Mouse (Mus musculus): ENCODE measurements at regions not wholly inside any gene's neighbourhood (a gene's known extent, or its start where the extent isn't known, plus 50 kb on each side); places are given as distances from the start of the nearest gene placed in this dataset.
A peak's percentile ranks its signal among the peaks of the same experiment; 100 is the strongest.

DNA sequence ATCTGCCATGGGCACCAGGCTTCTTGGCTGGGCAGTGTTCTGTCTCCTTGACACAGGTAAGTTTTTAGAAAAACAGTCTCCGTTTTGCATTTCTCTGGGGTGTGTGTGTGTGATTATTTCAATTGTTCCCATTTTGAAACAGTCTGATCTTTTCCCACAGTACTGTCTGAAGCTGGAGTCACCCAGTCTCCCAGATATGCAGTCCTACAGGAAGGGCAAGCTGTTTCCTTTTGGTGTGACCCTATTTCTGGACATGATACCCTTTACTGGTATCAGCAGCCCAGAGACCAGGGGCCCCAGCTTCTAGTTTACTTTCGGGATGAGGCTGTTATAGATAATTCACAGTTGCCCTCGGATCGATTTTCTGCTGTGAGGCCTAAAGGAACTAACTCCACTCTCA, 99.9 kb upstream of the 2210010C04Rik start:
- intact Hi-C loops (cut with DNase I): loop anchor here (10.0 kb wide), 1 partner anchor 420 kb away; no protein-coding TSS in a partner anchor

DNA sequence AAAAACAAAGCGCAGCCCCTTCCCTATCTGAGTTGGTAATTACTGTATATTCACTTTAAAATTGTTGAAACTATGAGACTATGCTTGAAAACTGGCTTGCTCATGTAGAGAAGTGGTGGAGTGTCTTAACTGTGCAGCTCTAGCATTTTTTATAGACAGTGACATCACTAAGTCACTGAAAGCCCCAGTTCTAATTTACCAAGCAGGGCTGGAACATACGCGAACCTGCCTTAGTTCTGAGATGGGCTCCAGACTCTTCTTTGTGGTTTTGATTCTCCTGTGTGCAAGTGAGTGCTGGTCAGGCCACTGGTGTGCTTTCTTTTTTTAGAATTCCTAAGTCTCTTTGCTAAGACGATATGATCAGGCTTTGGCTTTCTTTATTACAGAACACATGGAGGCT, 94.6 kb upstream of the 2210010C04Rik start:
- intact Hi-C loops (cut with DNase I): loop anchor here (10.0 kb wide), 1 partner anchor 425 kb away; no protein-coding TSS in a partner anchor
- DNase-seq (ENCODE audit: low spot score in 2 of 2): no peak

More for the DNA sequence above, 99.9 kb upstream of the 2210010C04Rik start:
- no peak for DNase-seq (ENCODE audit: low spot score in 2 of 2)

GRCm38 (mm10) chr6:41127816-41128215, 92.5 kb upstream of the 2210010C04Rik start:
- no peak for DNase-seq (ENCODE audit: low spot score in 2 of 2)
- intact Hi-C loops (cut with DNase I): no loop called here

GRCm38 (mm10) chr6:41126855-41127254, 91.5 kb upstream of the 2210010C04Rik start:
- intact Hi-C loops (cut with DNase I): no loop called here
- DNase-seq (ENCODE audit: low spot score in 2 of 2): no peak

DNA sequence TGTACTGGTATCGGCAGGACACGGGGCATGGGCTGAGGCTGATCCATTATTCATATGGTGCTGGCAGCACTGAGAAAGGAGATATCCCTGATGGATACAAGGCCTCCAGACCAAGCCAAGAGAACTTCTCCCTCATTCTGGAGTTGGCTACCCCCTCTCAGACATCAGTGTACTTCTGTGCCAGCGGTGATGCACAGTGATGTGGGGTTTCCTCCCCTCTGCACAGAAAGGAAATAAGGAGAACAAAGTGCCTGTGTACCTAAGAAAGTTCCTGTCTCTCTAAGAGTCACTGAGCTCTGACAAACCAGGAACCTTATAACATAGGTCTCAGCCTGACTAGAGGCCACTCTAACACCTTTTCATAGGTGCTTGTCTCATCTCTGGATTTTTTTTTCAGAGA, 86.3 kb upstream of the 2210010C04Rik start:
- DNase-seq (ENCODE audit: low spot score in 2 of 2): no peak
- intact Hi-C loops (cut with DNase I): no loop called here

DNA sequence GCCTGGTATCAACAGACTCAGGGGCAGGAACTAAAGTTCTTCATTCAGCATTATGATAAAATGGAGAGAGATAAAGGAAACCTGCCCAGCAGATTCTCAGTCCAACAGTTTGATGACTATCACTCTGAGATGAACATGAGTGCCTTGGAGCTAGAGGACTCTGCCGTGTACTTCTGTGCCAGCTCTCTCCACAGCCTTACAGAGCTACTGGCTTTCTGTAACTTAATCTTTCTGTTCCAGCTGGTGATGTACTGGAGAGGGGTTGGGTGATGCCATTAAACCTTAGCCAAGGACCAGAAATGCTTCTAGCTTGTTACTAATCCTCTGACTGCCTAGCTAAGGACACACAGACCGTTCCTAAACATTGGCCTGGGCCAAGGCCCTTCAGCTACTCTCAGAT, 83.9 kb upstream of the 2210010C04Rik start:
- intact Hi-C loops (cut with DNase I): loop anchor here (10.0 kb wide), 1 partner anchor 416 kb away; no protein-coding TSS in a partner anchor
- no peak for DNase-seq (ENCODE audit: low spot score in 2 of 2)

- intact Hi-C loops (cut with DNase I): loop anchor here (10.0 kb wide), 1 partner anchor 416 kb away; no protein-coding TSS in a partner anchor
- peak; percentile 74 for DNase-seq (ENCODE audit: low spot score in 2 of 2)
These were observed 83.1 kb upstream of the 2210010C04Rik start for GRCm38 (mm10) chr6:41118201-41118976.

DNA sequence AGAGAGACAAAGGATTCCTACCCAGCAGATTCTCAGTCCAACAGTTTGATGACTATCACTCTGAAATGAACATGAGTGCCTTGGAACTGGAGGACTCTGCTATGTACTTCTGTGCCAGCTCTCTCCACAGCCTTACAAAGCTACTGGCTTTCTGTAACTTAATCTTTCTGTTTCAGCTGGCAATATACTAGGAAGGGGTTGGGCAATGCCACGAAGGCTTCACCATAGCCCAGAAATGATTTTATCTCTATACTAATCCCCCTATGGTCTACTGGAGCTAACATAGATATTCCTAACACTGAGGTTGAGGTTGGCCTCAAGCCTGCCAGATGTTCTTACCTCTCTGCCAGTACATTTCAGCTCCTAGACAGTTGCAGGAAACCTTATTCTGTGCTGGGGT, 78.6 kb upstream of the 2210010C04Rik start:
- no peak for DNase-seq (ENCODE audit: low spot score in 2 of 2)
- intact Hi-C loops (cut with DNase I): loop anchor here (10.0 kb wide), 1 partner anchor 421 kb away; no protein-coding TSS in a partner anchor

- intact Hi-C loops (cut with DNase I): loop anchor here (10.0 kb wide), 1 partner anchor 422 kb away; no protein-coding TSS in a partner anchor
These were observed 77.7 kb upstream of the 2210010C04Rik start for GRCm38 (mm10) chr6:41112861-41113610.

DNA sequence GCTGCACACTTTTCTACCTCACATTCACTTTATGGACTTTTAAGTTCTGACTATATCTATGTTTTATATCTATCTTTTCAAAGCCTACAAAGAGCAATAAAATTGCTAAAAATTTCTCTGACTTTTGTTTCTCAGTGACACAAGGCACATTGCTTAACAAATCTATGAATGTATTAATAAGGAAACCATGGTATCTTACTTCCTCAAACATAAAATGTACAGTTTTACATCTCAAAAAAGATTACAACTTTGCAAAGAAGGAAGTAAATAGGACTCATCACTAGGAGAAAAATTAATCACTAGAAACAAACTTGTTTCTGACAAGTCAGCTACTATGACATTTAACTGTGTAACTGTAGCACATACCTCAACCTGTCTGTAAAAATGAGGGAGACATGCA, 76.5 kb upstream of the 2210010C04Rik start:
- intact Hi-C loops (cut with DNase I): loop anchor here (10.0 kb wide), 1 partner anchor 423 kb away; no protein-coding TSS in a partner anchor
- DNase-seq (ENCODE audit: low spot score in 2 of 2): no peak

More at GRCm38 (mm10) chr6:41112861-41113610, 77.7 kb upstream of the 2210010C04Rik start:
- DNase-seq (ENCODE audit: low spot score in 2 of 2): peak; percentile 54 to 67

DNA sequence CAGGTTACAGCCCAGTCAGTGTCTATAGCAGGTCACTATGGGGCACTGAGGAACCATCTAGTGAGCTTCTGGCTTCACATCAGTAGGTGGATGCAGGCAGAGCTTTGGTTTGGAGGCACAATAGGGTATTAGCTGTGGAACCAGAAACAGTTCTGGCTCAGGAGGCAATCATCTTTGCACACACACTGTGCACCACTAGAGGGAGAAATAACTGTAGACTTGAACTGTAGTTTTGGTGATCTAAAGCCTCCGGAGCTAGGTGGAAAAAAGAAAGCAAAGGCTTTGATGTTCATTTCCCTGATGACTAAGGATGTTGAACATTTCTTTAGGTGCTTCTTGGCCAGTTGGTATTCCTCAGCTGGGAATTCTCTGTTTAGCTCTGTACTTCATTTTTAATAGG, 73.6 kb upstream of the 2210010C04Rik start:
- intact Hi-C loops (cut with DNase I): no loop called here
- DNase-seq (ENCODE audit: low spot score in 2 of 2): no peak

- intact Hi-C loops (cut with DNase I): no loop called here
- DNase-seq (ENCODE audit: low spot score in 2 of 2): peak; percentile 18 to 72
These were observed 68.5 kb upstream of the 2210010C04Rik start for GRCm38 (mm10) chr6:41103689-41104400.

DNA sequence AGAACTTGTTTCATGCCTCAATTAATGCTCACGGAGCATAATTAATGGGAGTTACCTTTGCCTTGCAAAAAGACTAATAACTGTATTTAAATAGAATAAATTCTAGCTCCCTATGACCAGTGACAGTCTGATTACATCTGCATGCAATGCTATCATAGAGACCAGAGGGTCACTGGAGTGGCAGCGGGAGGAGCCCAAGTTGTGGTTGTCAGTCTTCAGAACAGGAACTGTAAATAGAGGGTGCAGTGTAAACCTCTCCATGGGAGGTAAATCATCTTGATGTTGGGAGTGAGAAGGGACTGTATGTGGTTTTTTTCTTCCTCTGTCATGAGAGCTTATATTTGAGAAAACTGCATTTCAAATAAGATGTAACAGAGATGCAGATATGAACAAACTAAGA, 66.7 kb upstream of the 2210010C04Rik start:
- intact Hi-C loops (cut with DNase I): no loop called here
- DNase-seq (ENCODE audit: low spot score in 2 of 2): no peak

DNA sequence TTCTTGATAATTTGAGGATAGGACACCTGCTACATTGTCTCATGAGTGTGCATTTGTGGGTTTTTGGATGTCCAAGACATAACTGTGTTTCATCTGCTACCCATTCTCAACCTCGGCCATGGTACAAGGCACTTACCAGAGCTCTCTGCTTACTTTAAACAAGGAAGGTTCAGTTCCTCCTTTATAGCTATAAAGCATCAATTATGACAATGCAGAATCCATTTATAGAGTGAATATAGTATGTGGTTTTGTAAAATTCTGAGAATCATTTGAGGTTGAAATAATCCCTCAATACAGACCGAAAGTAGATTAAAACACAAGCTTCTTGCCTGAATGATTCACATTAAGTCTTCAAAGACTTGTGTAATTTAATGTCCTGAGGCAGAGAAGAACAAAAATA, 64.9 kb upstream of the 2210010C04Rik start:
- DNase-seq (ENCODE audit: low spot score in 2 of 2): no peak
- intact Hi-C loops (cut with DNase I): no loop called here

DNA sequence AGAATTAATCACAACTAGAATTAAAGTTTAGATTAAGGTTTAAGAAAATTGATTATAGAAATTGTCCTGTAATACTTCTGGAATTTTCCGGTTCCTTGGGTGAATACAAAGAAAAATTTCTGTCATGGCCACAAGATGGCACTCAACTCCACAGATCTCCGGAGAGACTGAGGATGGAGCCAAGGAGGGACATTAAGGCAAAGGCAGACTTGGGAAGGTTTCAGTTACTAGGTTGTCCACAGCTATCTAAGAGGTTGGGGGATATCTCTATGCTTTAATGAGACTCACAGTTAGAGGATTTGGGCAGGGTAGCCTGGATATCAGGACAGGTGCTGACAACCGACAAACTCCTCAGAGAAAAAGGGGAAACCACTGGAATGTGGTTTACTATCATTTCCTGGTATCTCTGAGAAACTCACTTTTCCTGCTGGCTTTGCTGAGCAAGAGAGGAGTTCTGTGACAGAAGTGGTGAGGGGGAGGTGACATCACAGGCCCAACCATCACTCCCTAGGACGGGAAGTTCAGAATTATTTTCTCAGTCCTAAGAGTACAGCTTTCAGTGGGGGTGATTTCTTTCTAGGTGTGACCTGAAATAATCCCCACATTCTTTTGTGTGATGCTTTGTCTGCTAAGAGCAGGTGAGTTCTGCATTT, 56.0 kb upstream of the 2210010C04Rik start:
- peak; percentile 20 to 47 for DNase-seq (ENCODE audit: low spot score in 2 of 2)
- intact Hi-C loops (cut with DNase I): no loop called here

All from left cerebral cortex, postnatal 14 days (tissue).